Mouse (Mus musculus) gastrocnemius, postnatal 14 days (tissue): ENCODE measurements around the gene Gm42906. TPM values are rescaled to one million over a fixed set of nuclear protein-coding genes. Genes with fewer than 3 reads are reported as not detected.

Source experiments
- DNase-seq: peaks from one replicate; pipeline ENCODE4 v3.0.0; 2021; ENCODE audit warnings: mixed read lengths
- intact Hi-C: fragments of 180-260 bp; cut with DNase I; formaldehyde crosslinking; loops from one replicate; pipeline ENCODE4 v1.15.1; 2025; ENCODE audit warnings: low total_unique reads
- total RNA-seq, 2 experiments: library from RNA; stranded (reverse); gene quantifications; 2 replicates each; pipeline ENCODE4 v1.2.3; 2021

The Gm42906 gene
- total RNA-seq, 2 experiments from 2014 or later = 1.5 TPM; not detected in 1

GRCm38 (mm10) chr5:151026069-151026468 is 401.9 kb downstream of the Gm42906 start:
- intact Hi-C loops = no loop called here

GRCm38 (mm10) chr5:151024483-151024882 is 403.5 kb downstream of the Gm42906 start:
- no peak for DNase-seq
- intact Hi-C loops = no loop called here

More at GRCm38 (mm10) chr5:151026069-151026468, 401.9 kb downstream of the Gm42906 start:
- no peak for DNase-seq

- peak; percentile 37 for DNase-seq
- intact Hi-C loops = no loop called here
Observed at GRCm38 (mm10) chr5:151023461-151023860, 404.5 kb downstream of the Gm42906 start.

- DNase-seq = no peak
- intact Hi-C loops = no loop called here
Observed at GRCm38 (mm10) chr5:151022939-151023338, 405.0 kb downstream of the Gm42906 start.

GRCm38 (mm10) chr5:151022026-151022425 is 405.9 kb downstream of the Gm42906 start:
- peak; percentile 16 for DNase-seq
- intact Hi-C loops = no loop called here

GRCm38 (mm10) chr5:151020831-151021230 is 407.1 kb downstream of the Gm42906 start:
- intact Hi-C loops = no loop called here
- no peak for DNase-seq

- DNase-seq = no peak
- intact Hi-C loops = no loop called here
Observed at GRCm38 (mm10) chr5:151020031-151020820, 407.7 kb downstream of the Gm42906 start.

- intact Hi-C loops = no loop called here
- no peak for DNase-seq
Observed at GRCm38 (mm10) chr5:151018959-151019358, 409.0 kb downstream of the Gm42906 start.

- intact Hi-C loops = no loop called here
- DNase-seq = no peak
Observed at GRCm38 (mm10) chr5:151018450-151018849, 409.5 kb downstream of the Gm42906 start.

Other genes with a start within 250 kb of the Gm42906 start
- gene Stard13, start 194.3 kb downstream of the Gm42906 start, total RNA-seq = 10 to 100 TPM; 10.9 to 13.5 TPM
- gene Vmn2r18, start 177.9 kb upstream of the Gm42906 start, total RNA-seq = not detected
- gene Rfc3, start 223.1 kb upstream of the Gm42906 start, total RNA-seq = 1 to 10 TPM; 3.4 to 3.7 TPM